Mouse (Mus musculus) testis, postnatal 14 days (tissue): ENCODE results near the gene Mdc1.

Experiments
- DNase-seq: peaks from one replicate; pipeline ENCODE4 v3.0.0; 2021; ENCODE audit warnings: low spot score

The Mdc1 gene

GRCm38 (mm10) chr17:35850974-35851373 is 9.7 kb downstream of the Mdc1 start:
- no peak for DNase-seq

- DNase-seq = no peak
These were observed 18.1 kb downstream of the Mdc1 start for GRCm38 (mm10) chr17:35859371-35859770.

- no peak for DNase-seq
These were observed 18.5 kb downstream of the Mdc1 start for GRCm38 (mm10) chr17:35859835-35860234.

- no peak for DNase-seq
These were observed 19.5 kb downstream of the Mdc1 start for GRCm38 (mm10) chr17:35860831-35861197.

- DNase-seq = peak; percentile 85
These were observed 20.0 kb downstream of the Mdc1 start, which contains the start of gene Nrm for GRCm38 (mm10) chr17:35861198-35861857. Gene Nrm, plus strand, starts transcription at chr17:35861318.

GRCm38 (mm10) chr17:35864832-35865353 is 23.6 kb downstream of the Mdc1 start:
- no peak for DNase-seq

- peak; percentile 80 for DNase-seq
These were observed 24.4 kb downstream of the Mdc1 start, which contains the start of gene Ppp1r18 for GRCm38 (mm10) chr17:35865481-35866280. Gene Ppp1r18, plus strand, starts transcription at chr17:35865593.

- DNase-seq = peak; percentile 65
These were observed 25.0 kb downstream of the Mdc1 start for GRCm38 (mm10) chr17:35866281-35866831.

GRCm38 (mm10) chr17:35866911-35867890 is 25.9 kb downstream of the Mdc1 start:
- no peak for DNase-seq

GRCm38 (mm10) chr17:35868165-35868820 is 27.0 kb downstream of the Mdc1 start:
- no peak for DNase-seq

- no peak for DNase-seq
These were observed 27.6 kb downstream of the Mdc1 start for GRCm38 (mm10) chr17:35868961-35869345.

GRCm38 (mm10) chr17:35869346-35870067 is 28.2 kb downstream of the Mdc1 start:
- no peak for DNase-seq

GRCm38 (mm10) chr17:35870151-35870883 is 29.0 kb downstream of the Mdc1 start:
- DNase-seq = no peak

- no peak for DNase-seq
These were observed 29.8 kb downstream of the Mdc1 start for GRCm38 (mm10) chr17:35870884-35871696.

GRCm38 (mm10) chr17:35873774-35874519 is 32.6 kb downstream of the Mdc1 start:
- peak; percentile 79 for DNase-seq

GRCm38 (mm10) chr17:35874721-35875120 is 33.4 kb downstream of the Mdc1 start:
- no peak for DNase-seq

- DNase-seq = peak; percentile 91
These were observed 38.1 kb downstream of the Mdc1 start, which contains the start of gene Dhx16 for GRCm38 (mm10) chr17:35879245-35880057. Gene Dhx16, plus strand, starts transcription at chr17:35879819.
